Mouse (Mus musculus) left cerebral cortex, adult 11 months (tissue): ENCODE data around the gene Sipa1l3.
A peak's percentile ranks its signal among the peaks of the same experiment; 100 is the strongest.

Experiments
- DNase-seq: peaks from one replicate; pipeline ENCODE4 v3.0.0; 2022; ENCODE audit warnings: low spot score

Gene Sipa1l3

GRCm38 (mm10) chr7:29372123-29372522 is 146.3 kb downstream of the Sipa1l3 start:
- no peak for DNase-seq

GRCm38 (mm10) chr7:29370031-29370430 is 148.4 kb downstream of the Sipa1l3 start:
- no peak for DNase-seq

GRCm38 (mm10) chr7:29368004-29368320 is 150.5 kb downstream of the Sipa1l3 start:
- DNase-seq = no peak

- peak; percentile 51 for DNase-seq
Measured at GRCm38 (mm10) chr7:29367166-29368003, 151.1 kb downstream of the Sipa1l3 start.

GRCm38 (mm10) chr7:29364052-29364451 is 154.4 kb downstream of the Sipa1l3 start:
- peak; percentile 55 for DNase-seq

- DNase-seq = no peak
Measured at GRCm38 (mm10) chr7:29361497-29361896, 156.9 kb downstream of the Sipa1l3 start.

- no peak for DNase-seq
Measured at GRCm38 (mm10) chr7:29355406-29355805, 163.0 kb downstream of the Sipa1l3 start.

- no peak for DNase-seq
Measured at GRCm38 (mm10) chr7:29354161-29354560, 164.3 kb downstream of the Sipa1l3 start.

- no peak for DNase-seq
Measured at GRCm38 (mm10) chr7:29352246-29352645, 166.2 kb downstream of the Sipa1l3 start.

GRCm38 (mm10) chr7:29350489-29350888 is 168.0 kb downstream of the Sipa1l3 start:
- DNase-seq = no peak

- no peak for DNase-seq
Measured at GRCm38 (mm10) chr7:29346212-29346611, 172.2 kb downstream of the Sipa1l3 start.

GRCm38 (mm10) chr7:29345534-29345933 is 172.9 kb downstream of the Sipa1l3 start:
- no peak for DNase-seq

- no peak for DNase-seq
Measured at GRCm38 (mm10) chr7:29343746-29344145, 174.7 kb downstream of the Sipa1l3 start.

- DNase-seq = no peak
Measured at GRCm38 (mm10) chr7:29342489-29343092, 175.8 kb downstream of the Sipa1l3 start.

GRCm38 (mm10) chr7:29341722-29342121 is 176.7 kb downstream of the Sipa1l3 start:
- no peak for DNase-seq

GRCm38 (mm10) chr7:29340838-29341237 is 177.6 kb downstream of the Sipa1l3 start:
- no peak for DNase-seq

- DNase-seq = no peak
Measured at GRCm38 (mm10) chr7:29340247-29340646, 178.2 kb downstream of the Sipa1l3 start.

- DNase-seq = no peak
Measured at GRCm38 (mm10) chr7:29338984-29339679, 179.3 kb downstream of the Sipa1l3 start.

GRCm38 (mm10) chr7:29338351-29338919 is 180.0 kb downstream of the Sipa1l3 start:
- no peak for DNase-seq

- DNase-seq = no peak
Measured at GRCm38 (mm10) chr7:29337766-29338165, 180.7 kb downstream of the Sipa1l3 start.

- DNase-seq = no peak
Measured at GRCm38 (mm10) chr7:29336795-29337319, 181.6 kb downstream of the Sipa1l3 start.
